Mouse (Mus musculus) urinary bladder, postnatal 4 days (tissue): ENCODE results near the gene Zfp174.
"Not testable (repeated sequence)": the region's sequence is repeated elsewhere in the genome, so short reads cannot be mapped to it uniquely, and the experiment has no call there.

ENCODE experiments used
- DNase-seq, 2 experiments: peaks; one replicate each; pipeline ENCODE4 v3.0.0; 2021 to 2022; ENCODE audit warnings: low spot score in 2 of 2

The Zfp174 gene

GRCm38 (mm10) chr16:3846711-3847518, at the start of gene Zfp174:
Gene Zfp174, plus strand, starts transcription at chr16:3847268.
- peak; percentile 89 to 90 for DNase-seq

DNA sequence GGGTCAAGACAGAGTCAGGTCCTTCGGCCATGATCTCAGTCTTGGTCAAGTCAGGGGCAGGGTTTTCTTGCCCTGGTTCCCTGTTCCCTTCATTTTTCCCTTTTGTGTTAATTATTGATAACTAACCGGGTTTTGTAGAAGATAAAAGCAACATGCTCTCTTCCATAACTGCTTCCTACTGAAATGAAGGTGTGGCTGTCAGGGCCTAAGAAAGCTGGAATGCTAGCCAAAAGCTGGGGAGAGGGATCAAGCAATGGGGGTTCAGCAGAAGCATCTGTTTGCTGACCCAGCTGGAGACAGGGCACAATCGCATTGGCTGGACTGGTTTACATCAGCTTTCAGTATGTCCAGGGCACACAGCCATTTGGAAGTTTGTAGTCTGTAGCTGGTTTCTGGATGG, 38.9 kb upstream of the Zfp174 start:
- DNase-seq = no peak

DNA sequence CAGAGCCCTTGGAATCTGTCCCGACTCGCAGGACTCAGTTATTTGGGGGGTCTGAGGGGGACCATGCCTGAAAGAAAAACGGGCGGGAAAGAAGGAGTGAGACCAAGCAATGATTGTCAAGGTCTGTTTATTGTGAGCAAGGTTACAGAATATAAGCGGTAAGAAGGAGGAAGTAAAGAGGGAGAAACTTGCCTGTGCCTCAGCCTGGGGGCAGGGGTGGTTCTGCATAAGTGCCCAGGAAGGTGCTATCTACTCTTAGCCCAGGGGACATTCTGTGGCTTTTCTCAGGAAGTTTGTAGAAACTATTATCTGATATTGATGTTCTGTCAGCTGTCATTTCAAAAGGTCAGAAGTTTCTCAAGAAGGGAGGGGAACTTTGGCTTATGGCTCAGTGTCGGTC, 32.4 kb upstream of the Zfp174 start:
- DNase-seq = not testable (repeated sequence)

GRCm38 (mm10) chr16:3820202-3820601, 26.9 kb upstream of the Zfp174 start:
- DNase-seq = no peak

DNA sequence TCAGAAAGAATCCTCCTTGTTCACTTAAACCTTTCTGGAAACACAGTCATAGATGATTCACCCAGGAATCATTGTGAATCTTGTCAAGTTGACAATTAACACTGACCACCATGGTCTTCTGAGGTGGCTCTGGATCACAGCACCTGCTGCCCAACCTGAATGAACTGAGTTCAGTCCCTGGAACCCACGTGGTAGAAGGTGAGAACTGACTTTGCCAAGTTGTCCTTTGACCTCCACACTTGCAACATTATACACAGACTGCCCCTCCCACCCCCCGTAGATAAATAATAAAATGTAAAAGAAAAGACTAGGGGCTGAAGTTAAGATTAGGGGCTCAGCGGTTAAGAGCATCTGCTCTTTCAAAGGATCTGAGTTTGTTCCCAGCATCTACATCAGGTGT, 19.0 kb upstream of the Zfp174 start:
- no peak for DNase-seq

DNA sequence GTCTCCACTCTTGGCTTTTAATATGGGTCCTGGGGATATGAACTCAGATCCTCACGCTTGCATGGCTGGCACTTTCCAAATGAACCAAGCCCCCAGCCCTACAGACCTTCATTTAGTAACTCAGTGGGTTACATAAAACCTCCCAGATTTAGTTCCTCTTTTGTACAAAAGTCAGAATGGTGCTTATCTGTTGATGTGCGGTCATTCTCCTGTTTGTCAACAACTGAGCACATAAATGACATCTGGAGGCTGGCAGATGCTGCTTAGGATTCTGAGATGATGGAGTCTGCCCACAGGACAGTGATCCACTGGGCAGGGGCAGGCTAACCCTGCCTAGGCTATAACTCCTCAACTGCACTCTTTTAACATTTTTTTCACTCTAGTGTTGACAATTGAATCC, 17.3 kb upstream of the Zfp174 start:
- DNase-seq = no peak

DNA sequence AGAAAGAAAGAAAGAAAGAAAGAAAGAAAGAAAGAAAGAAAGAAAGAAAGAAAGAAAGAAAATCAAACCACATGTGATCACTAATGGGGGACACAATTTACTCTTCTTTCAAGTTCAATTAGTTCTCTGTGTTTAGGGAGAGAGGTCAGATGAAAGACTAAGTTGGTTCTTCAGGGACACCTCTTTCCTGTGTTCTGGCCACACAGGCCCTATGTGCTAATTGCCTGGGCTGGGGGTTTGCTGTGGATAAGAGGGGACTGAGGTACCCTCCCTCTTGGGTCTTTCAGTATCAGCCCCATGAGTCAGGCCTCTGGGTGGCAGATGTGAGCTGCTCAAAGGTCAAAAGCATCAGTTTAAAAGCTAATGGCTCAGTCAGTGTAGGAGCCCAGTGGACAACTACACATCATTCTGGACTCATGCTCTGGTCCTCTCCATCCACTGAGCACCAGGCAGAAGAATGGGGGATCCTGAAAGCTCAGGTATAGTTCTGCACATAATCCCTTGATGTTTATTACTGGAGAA, 16.4 kb upstream of the Zfp174 start, which contains the start of gene Olfr15:
Olfr15 (plus strand) TSS at position 291 of the 522 bp plus-strand sequence.
- DNase-seq = no peak

GRCm38 (mm10) chr16:3835461-3835860, 11.6 kb upstream of the Zfp174 start:
- DNase-seq = no peak

- no peak for DNase-seq
Measured at GRCm38 (mm10) chr16:3839157-3839885, 7.7 kb upstream of the Zfp174 start.

GRCm38 (mm10) chr16:3842989-3843388, 4.1 kb upstream of the Zfp174 start:
- DNase-seq = no peak

DNA sequence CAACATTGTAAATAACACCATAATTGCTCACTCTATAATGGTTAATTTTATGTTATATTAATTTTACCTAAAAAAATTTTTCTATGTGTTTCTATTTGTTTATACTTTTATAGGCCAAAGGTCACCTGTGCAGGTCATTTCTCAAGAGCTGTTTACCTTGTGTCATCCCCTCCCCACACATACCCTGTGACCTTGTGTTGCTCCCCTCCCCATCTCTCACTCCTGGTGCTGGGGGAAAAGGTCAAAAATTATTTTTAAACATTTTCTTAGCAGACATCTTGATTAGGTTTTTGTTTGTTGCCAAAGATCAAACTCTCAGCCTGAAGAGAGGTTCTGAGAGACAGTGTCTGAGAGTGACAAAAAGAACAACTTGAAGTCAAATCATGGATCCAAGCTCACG, 3.3 kb upstream of the Zfp174 start:
- no peak for DNase-seq

- DNase-seq = no peak
Measured at GRCm38 (mm10) chr16:3847871-3848270, 803 bp downstream of the Zfp174 start.

GRCm38 (mm10) chr16:3848416-3848815, 1.3 kb downstream of the Zfp174 start:
- DNase-seq = no peak

DNA sequence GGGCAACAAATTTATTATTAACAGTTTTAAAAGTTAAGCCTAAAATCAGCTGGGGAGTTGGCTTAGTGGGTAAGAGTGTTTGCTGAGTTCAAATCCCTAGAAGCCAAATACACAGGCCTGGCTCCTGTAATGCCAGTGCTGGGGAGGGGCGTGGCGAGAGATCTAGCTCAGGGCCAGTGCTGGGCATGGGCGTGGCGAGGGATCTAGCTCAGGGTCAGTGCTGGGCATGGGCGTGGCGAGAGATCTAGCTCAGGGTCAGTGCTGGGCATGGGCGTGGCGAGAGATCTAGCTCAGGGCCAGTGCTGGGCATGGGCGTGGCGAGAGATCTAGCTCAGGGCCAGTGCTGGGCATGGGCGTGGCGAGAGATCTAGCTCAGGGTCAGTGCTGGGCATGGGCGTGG, 4.2 kb downstream of the Zfp174 start:
- DNase-seq = not testable (repeated sequence)

GRCm38 (mm10) chr16:3852586-3852985, 5.5 kb downstream of the Zfp174 start:
- no peak for DNase-seq

DNA sequence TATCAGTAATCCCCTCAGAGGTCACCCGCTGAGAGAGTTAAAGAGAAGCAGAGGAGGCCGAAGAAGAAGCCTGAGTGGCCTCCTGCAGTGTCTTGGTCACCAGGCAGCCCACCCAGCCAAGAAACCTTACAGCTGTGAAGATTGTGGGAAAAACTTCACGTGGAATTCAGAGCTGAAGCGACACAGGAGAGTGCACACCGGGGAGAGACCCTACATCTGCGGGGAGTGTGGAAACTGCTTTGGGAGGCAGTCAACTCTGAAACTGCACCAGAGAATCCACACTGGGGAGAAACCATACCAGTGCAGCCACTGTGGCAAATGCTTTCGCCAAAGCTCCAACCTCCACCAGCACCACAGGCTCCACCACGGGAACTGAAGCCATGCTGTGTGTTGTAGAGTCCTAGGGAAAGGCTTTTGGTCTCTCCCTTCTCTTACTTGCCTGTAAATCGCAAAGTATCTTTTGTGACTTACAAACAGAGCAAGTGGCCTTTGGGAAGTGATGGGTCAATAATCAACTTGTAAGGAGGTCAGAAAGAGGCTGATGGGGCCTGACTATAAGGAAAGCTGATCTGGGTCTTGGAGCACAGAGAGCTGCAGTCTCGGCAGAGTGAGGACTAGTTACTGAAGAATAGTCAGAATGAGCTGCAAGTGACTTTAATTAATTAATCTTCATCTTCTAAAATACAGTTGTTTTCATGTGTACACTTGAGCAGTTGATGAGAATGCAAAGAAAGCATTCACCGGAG, 7.5 kb downstream of the Zfp174 start:
- no peak for DNase-seq

- DNase-seq = no peak
Measured at GRCm38 (mm10) chr16:3855776-3856175, 8.7 kb downstream of the Zfp174 start.

DNA sequence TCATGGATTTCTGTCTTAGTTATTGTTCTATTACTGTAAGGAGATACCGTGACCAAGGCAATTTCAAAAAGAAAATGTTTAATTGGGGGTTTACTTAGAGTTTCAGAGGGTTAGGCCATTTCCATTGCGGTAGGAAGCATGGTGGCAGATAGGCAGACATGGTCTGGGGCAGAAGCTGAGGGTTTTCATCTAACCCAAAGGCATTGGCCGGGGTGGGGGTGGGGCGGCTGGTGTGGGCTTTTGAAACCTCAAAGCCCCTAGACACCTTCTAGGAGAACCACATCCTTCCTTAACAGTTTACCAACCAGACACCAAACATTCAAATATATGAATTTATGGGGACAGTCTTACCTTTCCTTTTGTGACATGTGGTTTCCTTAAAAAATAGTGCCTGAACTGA, 12.2 kb downstream of the Zfp174 start:
- DNase-seq = no peak

GRCm38 (mm10) chr16:3871815-3872214, 24.7 kb downstream of the Zfp174 start:
- no peak for DNase-seq

DNA sequence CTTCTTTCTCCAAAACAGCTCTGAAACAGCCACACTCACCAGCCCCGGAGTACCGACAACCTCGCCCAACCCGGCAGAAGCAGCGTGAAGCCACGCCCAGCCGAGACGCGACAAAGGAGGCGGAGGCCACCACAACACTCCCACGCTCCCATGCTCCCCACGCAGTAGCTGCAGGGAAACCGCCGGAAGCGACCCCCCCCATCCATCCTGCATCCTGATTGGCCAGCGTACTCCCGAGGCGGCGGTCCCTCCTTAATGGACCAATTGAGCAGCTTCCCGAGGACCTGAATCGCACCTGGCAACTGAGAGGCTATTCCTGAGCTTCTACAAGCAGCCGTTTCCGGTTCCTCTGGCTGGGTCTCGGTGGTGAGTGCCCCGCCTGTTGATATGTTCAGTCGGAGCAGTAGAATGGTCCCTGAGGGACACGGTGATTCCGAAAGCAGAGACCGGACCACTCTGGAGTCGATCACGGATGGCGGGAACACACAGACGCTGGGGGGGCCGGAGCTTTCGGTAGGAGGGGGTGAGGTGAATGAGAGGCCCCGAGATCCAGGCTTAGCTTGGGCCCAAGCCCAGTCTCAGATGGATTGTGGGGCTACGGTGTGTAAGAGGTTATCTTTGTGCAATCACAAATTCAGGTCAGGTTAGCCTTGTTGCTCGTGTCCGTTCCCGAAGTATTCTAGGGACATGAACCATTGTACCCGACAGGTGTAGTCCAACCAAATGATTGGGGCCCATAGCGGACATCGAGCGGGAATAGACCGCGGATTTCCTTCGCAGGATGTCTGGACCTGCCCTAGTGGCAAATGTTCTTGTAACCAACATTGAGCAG, 25.4 kb downstream of the Zfp174 start, which contains the start of gene Naa60:
Naa60 (plus strand) TSS at position 160 of the 832 bp plus-strand sequence.
- DNase-seq = peak; percentile 85 to 86

GRCm38 (mm10) chr16:3876346-3876745, 29.3 kb downstream of the Zfp174 start:
- DNase-seq = no peak
